Mouse (Mus musculus): ENCODE measurements around the gene Ficd.

DNA sequence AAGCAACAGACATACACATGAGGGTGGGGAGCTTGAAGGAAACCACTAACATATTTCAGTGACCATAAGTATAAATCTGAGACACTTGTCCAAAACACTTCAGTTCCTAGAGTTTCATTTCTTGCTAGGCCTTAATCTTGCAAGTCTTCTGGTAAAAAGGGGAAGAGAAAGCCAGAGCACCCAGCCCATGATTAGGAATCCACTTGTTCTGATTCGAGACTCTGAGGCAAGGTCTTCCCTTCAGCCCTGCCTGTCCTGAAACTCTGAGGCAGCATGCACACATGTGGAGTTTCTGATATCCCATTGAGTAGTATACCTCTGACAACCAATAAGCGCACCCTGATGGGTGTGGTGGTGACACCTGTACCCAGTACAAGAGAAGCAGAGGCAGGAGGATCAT, 26.0 kb downstream of the Ficd start:
- TF ChIP-seq CHD2 (IDR thresholded peaks at IDR 0.05; ENCODE audit: low read depth, low read length) (no peak), MAFK (IDR thresholded peaks at IDR 0.05; ENCODE audit: insufficient read depth, low read depth, low read length) (no peak), ZC3H11A (IDR thresholded peaks at IDR 0.05; ENCODE audit: borderline replicate concordance, low read depth, low read length) (no peak), ZNF384 (IDR thresholded peaks at IDR 0.05; ENCODE audit: low read depth, low read length) (no peak), HCFC1 (IDR thresholded peaks at IDR 0.05; ENCODE audit: borderline replicate concordance, insufficient read depth, low read length) (no peak)

Measured in ES-E14 (cell line).